Mouse (Mus musculus) liver, postnatal 0 days (tissue): Measurements from ENCODE around the gene Slc16a5.

Experiments
- CTCF ChIP-seq: sonication (generic); IDR thresholded peaks from 2 replicates; pipeline ENCODE4 v1.5.1; 2016; ENCODE audit warnings: antibody characterized with exemption, low read depth
- EP300 ChIP-seq: IDR thresholded peaks from 2 replicates; pipeline ENCODE4 v1.6.1; 2016; ENCODE audit warnings: antibody characterized with exemption, low read depth, mild to moderate bottlenecking

- no peak for TF ChIP-seq CTCF
- TF ChIP-seq EP300: no peak
Observed at GRCm38 (mm10) chr11:115441417-115441816, 20.9 kb upstream of the Slc16a5 start.
